Mouse (Mus musculus) hindbrain, embryonic 12.5 days (tissue): Measurements from ENCODE around the gene Nkain4. TPM values are rescaled to one million over a fixed set of nuclear protein-coding genes. Genes with fewer than 3 reads are reported as not detected.

Source experiments
- ATAC-seq: fragments of 200-750 bp; cut with Nextera tagmentation; 2 replicates; pipeline ENCODE4 v1.8.0; 2017; ENCODE audit warnings: moderate TSS enrichment; ENCODE audit not compliant: low FRiP score
- H3K27ac ChIP-seq: fragments of 300-500 bp; sonication (generic); 2 replicates; pipeline ENCODE4 v1.5.1; 2016; ENCODE audit warnings: mild to moderate bottlenecking
- H3K27me3 ChIP-seq: fragments of 300-500 bp; sonication (generic); 2 replicates; pipeline ENCODE4 v1.6.1; 2016; ENCODE audit warnings: mild to moderate bottlenecking
- H3K36me3 ChIP-seq: fragments of 300-500 bp; sonication (generic); 2 replicates; pipeline ENCODE4 v1.6.1; 2016; ENCODE audit warnings: mild to moderate bottlenecking
- H3K4me1 ChIP-seq: fragments of 300-500 bp; sonication (generic); 2 replicates; pipeline ENCODE4 v1.6.1; 2016
- H3K4me2 ChIP-seq: fragments of 300-500 bp; sonication (generic); replicated peaks from 2 replicates; pipeline ENCODE4 v1.6.1; 2016; ENCODE audit warnings: mild to moderate bottlenecking
- H3K4me3 ChIP-seq: fragments of 300-500 bp; sonication (generic); 2 replicates; pipeline ENCODE4 v1.5.1; 2016; ENCODE audit warnings: mild to moderate bottlenecking
- H3K9ac ChIP-seq: fragments of 300-500 bp; sonication (generic); 2 replicates; pipeline ENCODE4 v1.6.1; 2016; ENCODE audit warnings: mild to moderate bottlenecking, moderate library complexity
- H3K9me3 ChIP-seq: fragments of 300-500 bp; sonication (generic); replicated peaks from 2 replicates; pipeline ENCODE4 v1.6.1; 2016; ENCODE audit warnings: mild to moderate bottlenecking
- WGBS: fragments of 180-500 bp; shearing (Covaris S2); methylation state at CpG from one replicate; pipeline ENCODE4 v1.1.7; 2016; 5-methylcytosine and 5-hydroxymethylcytosine counted together
- polyA plus RNA-seq: library from polyadenylated mRNA; unstranded; fragments of >200 nt; fragmentation: Nextera tagmentation; extraction: Ambion mirVana; gene quantifications from 2 replicates; pipeline ENCODE4 v1.2.1, GENCODE M21; 2016

Gene Nkain4
- 81.2 and 86.4 TPM in 2 replicates for polyA plus RNA-seq

DNA sequence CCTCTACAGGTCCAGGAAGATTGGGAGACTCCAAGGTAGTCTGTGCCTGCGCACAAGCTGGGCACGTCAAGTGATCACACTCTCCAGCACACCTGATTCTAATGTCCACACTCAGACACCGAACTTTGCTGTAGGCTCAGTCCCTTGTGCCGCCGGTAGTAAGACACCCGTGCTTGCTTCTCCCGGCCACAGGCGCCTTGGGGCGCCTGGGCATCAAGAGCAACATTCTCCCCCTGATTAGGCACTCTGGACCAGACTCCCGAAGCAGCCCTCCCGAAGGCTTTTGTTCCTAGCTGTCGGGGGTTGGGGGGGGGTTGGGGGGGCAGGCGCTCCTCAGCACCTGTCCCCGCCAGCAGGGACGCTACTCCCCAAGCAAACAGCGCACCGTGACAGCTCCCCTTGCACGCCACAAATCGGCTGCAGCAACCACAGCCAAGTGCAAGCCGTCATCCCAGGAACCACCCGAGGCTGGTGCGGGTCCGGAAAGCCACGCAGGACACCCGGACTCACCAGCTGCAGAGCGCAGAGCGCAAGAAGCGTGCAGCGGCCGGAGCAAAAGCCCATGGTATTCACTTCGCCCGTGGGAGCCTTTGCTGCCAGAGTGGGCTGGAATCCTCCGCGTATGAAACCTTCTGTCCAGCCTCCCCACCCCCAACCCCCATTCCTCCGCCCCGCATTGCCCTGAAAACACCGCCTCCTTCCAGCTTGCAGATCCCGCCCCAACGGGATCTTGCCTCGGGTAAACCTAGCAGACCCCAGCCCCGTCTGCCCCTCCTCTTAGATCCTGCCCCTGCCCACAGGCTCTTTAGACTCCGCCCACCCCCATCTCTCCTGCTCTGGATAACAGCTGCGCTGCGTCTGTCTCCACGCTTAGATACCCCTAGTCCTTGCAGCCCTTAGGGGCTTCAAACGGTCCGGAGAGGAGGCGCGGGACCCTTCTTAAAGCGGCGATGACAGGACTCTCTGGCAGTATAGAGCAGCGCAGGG is at the start of gene Nkain4:
Gene Nkain4, minus strand, starts transcription at position 639 of the 987 bp plus-strand sequence.
- peaks cover 54% of the 10 kb centered on the region for H3K4me1 ChIP-seq
- ATAC-seq: peak; percentile 94
- no peaks in the 10 kb centered on the region for H3K9me3 ChIP-seq
- WGBS: under 1% methylated on average over 49 of the region's 52 CpGs
- no peaks in the 10 kb centered on the region for H3K36me3 ChIP-seq
- no peaks in the 10 kb centered on the region for H3K27me3 ChIP-seq
- H3K27ac ChIP-seq: peak within 1 kb of the TSS; percentile 96
- peak within 1 kb of the TSS; percentile 64 for H3K4me3 ChIP-seq
- peak within 1 kb of the TSS; percentile 61 for H3K4me2 ChIP-seq
- peak within 1 kb of the TSS; percentile 83 for H3K9ac ChIP-seq

DNA sequence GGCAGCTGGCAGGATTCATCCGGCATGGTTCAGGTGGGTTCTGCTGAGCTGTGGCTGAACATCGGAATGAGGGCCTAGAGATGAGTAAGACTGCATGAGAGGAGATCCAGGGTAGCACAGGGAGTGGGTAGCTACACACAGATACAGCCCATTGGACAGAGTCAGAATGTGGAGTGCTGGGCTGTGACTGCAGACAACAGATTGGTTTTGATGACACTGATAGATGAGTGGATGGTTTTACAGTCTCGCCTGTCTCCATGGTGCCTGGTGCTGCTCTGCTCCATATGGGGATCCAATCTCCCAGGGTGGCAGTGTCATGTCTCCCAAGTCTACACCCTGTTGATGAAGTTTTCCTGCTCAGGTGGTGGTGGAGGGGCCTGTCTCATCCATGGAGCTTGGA is 42.4 kb upstream of the Nkain4 start:
- Histone ChIP-seq H3K4me1 (no peaks in the 10 kb centered on the region), H3K9me3 (no peaks in the 10 kb centered on the region), H3K9ac (no peak overlapping the region), H3K36me3 (no peaks in the 10 kb centered on the region), H3K27ac (no peak overlapping the region), H3K27me3 (no peaks in the 10 kb centered on the region), H3K4me2 (no peak overlapping the region), H3K4me3 (no peak overlapping the region)
- peak; percentile 30; the same call in 1 of the 2 replicates for ATAC-seq
- 67% methylated on average over 3 of the region's 3 CpGs for WGBS

DNA sequence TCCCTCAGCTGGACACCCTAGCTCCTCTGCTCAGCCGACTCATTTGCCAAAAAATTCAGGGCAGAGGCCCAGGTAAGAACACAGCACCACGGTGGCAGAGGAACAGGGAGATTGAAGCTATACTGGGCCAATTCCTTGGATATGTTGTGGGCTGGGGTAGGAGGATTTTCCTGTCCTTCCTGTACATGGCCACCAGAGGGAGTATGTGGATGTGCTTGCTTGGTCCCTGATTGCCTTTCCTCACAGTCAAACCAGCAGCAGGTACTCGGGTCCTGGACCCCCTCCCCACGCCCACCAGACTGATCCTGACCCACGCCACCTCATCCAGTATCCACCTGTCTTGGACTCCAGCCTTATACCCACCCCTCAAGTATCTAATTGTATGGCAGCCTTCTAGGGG is 41.9 kb upstream of the Nkain4 start:
- Histone ChIP-seq H3K4me1 (no peaks in the 10 kb centered on the region), H3K36me3 (no peaks in the 10 kb centered on the region), H3K9ac (no peak overlapping the region), H3K4me3 (no peak overlapping the region), H3K9me3 (no peaks in the 10 kb centered on the region), H3K4me2 (no peak overlapping the region), H3K27ac (no peak overlapping the region), H3K27me3 (no peaks in the 10 kb centered on the region)
- ATAC-seq: peak; percentile 53
- 11% methylated on average over 5 of the region's 5 CpGs for WGBS

DNA sequence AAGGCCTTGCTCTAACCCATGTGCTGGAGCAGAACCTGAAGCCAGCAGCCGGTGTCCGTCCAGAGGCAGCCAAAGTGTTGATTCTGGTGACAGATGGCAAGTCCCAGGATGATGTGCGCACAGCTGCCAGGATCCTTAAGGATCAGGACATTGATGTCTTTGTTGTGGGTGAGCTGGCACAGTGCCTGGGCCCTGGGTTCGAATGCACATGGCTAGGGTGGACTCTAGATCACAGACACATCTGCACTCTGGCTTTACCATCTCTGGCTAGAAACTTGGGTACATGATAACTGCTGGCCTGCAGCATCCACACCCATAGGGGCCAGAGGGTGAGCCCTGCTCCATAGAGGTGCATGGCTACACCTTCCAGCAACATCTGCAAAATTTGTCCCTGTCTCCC is 41.0 kb upstream of the Nkain4 start:
- Histone ChIP-seq H3K9ac (no peak overlapping the region), H3K36me3 (no peaks in the 10 kb centered on the region), H3K4me2 (no peak overlapping the region), H3K9me3 (no peaks in the 10 kb centered on the region), H3K27me3 (no peaks in the 10 kb centered on the region), H3K27ac (no peak overlapping the region), H3K4me3 (no peak overlapping the region), H3K4me1 (no peaks in the 10 kb centered on the region)
- WGBS: 73% methylated on average over 4 of the region's 4 CpGs
- ATAC-seq: no peak

DNA sequence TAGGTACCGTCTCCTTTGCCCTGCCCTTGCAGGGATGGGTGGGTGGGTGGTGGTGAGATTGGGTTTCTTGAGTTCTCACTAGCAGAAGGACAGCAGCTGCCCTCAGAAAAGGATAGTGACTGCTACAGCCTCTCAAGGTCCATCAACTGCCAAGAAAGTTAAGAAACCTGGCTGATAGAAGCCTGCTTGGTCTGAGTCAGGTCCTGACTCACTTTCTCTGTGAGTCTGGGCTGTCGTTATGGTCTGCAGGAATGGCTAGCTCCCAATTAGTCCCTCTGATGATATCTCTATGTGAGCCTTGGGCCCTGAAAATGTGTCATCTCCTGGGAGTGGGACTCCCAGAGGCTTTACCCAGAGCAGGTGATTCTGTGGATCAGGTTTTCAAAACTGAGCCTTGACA is 39.9 kb upstream of the Nkain4 start:
- no peak overlapping the region for H3K4me2 ChIP-seq
- 76% methylated on average over 2 of the region's 2 CpGs for WGBS

DNA sequence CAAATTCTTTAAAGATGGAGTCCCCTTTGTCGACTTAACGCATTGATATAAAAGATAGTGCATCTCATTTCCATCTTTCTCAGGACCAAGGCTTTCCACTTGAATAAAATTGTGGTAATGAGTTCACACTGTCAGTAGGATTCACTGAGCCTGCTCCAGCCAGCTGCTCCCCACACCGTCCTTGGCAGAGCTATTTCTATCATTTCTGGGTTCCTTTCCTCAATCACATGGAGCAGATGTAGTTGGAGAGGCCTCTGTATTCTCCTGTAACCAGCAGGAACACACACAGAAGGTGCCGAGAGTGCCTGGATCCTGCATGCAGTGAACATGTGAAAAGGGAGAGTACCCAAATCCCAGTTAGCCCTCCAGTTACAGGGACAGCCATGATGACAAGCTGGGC is 35.8 kb upstream of the Nkain4 start:
- Histone ChIP-seq H3K36me3 (no peaks in the 10 kb centered on the region), H3K9ac (no peak overlapping the region), H3K9me3 (no peaks in the 10 kb centered on the region), H3K27me3 (no peaks in the 10 kb centered on the region), H3K4me2 (no peak overlapping the region), H3K4me3 (no peak overlapping the region), H3K27ac (no peak overlapping the region), H3K4me1 (peaks cover 20% of the 10 kb centered on the region)
- WGBS: 68% methylated on average over 4 of the region's 4 CpGs
- ATAC-seq: no peak

More for the DNA sequence above, 39.9 kb upstream of the Nkain4 start:
- H3K4me3 ChIP-seq: no peak overlapping the region
- no peaks in the 10 kb centered on the region for H3K27me3 ChIP-seq
- no peak overlapping the region for H3K27ac ChIP-seq
- H3K9me3 ChIP-seq: no peaks in the 10 kb centered on the region
- ATAC-seq: no peak
- no peak overlapping the region for H3K9ac ChIP-seq
- no peaks in the 10 kb centered on the region for H3K4me1 ChIP-seq
- no peaks in the 10 kb centered on the region for H3K36me3 ChIP-seq

DNA sequence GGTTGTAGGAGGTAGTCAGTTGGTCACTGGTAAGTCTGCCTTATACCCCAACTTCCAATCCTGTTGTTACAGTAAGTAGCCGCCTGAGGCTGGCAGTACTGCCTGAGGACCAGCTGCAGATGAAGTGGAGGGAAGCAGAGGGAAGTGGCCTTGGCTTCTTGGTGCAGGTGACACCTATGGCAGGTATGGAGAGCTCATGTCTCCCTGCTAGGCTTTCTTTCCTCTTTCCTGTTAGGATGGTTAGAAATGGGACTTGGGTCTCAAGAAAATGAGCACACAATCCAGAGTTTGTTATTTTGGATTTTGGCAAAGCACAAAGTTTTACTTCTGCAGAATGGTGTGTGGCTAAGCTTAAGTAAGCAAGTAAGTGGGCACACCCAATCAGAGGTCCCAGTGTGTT is 34.4 kb upstream of the Nkain4 start:
- Histone ChIP-seq H3K27me3 (no peaks in the 10 kb centered on the region), H3K27ac (no peak overlapping the region), H3K4me3 (no peak overlapping the region), H3K9me3 (no peaks in the 10 kb centered on the region), H3K36me3 (peaks cover 8% of the 10 kb centered on the region; the same call in 1 of the 2 replicates), H3K4me1 (peaks cover 20% of the 10 kb centered on the region), H3K9ac (no peak overlapping the region), H3K4me2 (no peak overlapping the region)
- WGBS: 96% methylated on average over 1 of the region's 1 CpGs
- no peak for ATAC-seq

DNA sequence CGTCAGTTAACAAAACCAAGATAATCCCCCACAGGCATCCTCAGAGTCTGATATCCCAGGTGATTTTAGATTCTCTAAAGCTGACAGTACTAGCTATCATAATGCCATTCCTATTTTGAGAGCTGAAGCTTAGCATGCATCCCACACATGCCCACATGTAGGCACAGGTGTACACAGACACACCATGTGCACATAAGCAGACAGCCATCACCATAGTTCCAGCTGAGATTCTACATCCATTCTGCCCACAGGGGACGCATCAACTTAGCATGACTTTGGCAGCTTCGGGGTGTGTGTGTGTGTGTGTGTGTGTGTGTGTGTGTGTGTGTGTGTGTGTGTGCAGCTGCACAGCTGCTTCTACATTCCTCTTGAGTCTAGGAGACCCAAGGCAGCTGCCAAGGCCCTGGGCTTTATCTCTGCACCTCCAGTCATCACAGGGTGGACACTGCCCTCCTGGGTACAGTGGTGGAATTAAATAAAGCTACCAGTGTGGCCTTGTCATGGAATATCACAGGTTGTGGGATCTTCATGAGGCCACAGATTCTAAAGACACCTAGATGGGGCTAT is 33.9 kb upstream of the Nkain4 start:
- Histone ChIP-seq H3K9me3 (no peaks in the 10 kb centered on the region), H3K27me3 (no peaks in the 10 kb centered on the region), H3K27ac (no peak overlapping the region), H3K36me3 (peaks cover 10% of the 10 kb centered on the region; the same call in 1 of the 2 replicates), H3K4me1 (peaks cover 20% of the 10 kb centered on the region), H3K9ac (no peak overlapping the region), H3K4me2 (no peak overlapping the region), H3K4me3 (no peak overlapping the region)
- ATAC-seq: peak; percentile 27
- 51% methylated on average over 3 of the region's 3 CpGs for WGBS

DNA sequence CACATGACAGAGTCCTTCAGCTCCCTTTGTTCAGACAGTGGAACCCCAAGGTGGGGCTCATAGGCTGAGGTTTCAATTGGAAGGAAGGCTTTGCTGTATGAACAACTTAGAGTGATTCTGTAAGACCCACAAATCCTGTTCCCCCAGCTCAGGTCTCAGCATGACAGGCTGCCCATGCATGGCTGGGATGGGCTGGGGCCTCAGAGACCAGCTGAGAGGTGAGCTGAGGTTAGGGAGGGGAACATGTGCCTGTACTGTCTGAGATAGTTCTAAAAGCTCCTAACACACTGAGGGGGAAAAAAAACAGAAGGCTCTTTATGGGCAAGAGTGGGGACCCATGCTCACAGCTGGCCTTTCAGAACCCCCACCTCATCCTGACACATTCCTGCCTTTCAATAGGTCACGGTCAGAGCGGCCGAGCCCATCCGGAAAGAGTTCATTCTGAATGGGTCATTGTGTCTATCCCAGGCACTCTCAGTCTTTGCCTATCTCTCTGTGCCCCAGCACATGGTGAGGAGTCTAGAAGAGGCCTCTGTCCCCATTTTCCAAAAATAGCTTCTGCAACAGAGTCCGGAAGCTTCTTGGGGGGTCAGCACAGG is 33.0 kb upstream of the Nkain4 start:
- H3K4me1 ChIP-seq: peaks cover 20% of the 10 kb centered on the region
- peak; percentile 29; the same call in 1 of the 2 replicates for ATAC-seq
- H3K9ac ChIP-seq: no peak overlapping the region
- H3K9me3 ChIP-seq: no peaks in the 10 kb centered on the region
- H3K36me3 ChIP-seq: peaks cover 19% of the 10 kb centered on the region; the same call in 1 of the 2 replicates
- 0 out of 2 replicates have a peak overlapping the region, but pooled peaks have one; percentile 2 for H3K27ac ChIP-seq
- H3K27me3 ChIP-seq: no peaks in the 10 kb centered on the region
- no peak overlapping the region for H3K4me2 ChIP-seq
- no peak overlapping the region for H3K4me3 ChIP-seq
- whole genome bisulfite sequencing: 42% methylated on average over 5 of the region's 5 CpGs

DNA sequence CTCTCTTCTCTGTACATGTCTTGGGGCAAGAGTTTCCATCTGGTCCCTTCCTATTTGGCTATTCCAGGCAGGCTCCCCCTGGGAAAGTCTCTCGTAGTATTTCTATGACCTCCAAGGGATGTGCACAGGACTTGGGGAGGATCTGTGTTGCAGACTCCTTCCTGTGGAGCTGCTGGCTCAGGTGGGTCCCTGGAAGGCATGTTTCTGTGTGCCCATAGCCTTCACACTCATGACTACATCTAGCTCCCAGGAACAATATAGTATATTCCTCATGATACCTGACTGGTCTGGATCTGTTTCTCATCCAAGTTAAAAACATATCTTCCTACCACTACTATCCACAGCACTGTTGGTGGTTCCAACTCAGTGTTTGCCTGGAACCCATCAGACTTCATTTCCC is 32.5 kb upstream of the Nkain4 start:
- H3K9me3 ChIP-seq: no peaks in the 10 kb centered on the region
- no peak overlapping the region for H3K9ac ChIP-seq
- H3K4me2 ChIP-seq: no peak overlapping the region
- peaks cover 25% of the 10 kb centered on the region for H3K36me3 ChIP-seq
- H3K4me1 ChIP-seq: peaks cover 20% of the 10 kb centered on the region
- no peak overlapping the region for H3K4me3 ChIP-seq
- H3K27ac ChIP-seq: no peak overlapping the region
- H3K27me3 ChIP-seq: no peaks in the 10 kb centered on the region
- no peak for ATAC-seq
- WGBS: 55% methylated on average over 1 of the region's 1 CpGs

DNA sequence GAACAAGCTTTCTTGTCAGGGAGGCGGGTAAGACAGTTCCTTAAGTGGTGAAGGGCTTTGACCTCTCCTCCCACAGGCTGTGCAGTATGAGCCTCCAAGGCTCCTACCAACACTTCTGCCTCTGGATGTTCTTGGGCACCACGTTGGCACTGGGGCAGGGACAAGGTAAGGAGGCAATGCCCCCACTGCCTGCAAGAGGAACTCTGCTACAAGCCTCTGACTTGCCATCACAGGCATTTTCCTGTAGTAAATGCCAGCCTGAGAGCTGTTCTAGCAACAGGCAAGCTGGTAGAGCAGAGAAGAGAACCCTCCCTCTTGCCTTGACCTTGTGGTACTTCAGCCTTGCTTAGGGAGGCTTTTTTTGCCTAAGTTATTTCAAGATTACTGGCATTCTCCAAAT is 31.9 kb upstream of the Nkain4 start, which contains the start of gene Col20a1:
Gene Col20a1, plus strand, starts transcription at position 87 of the 400 bp plus-strand sequence.
- WGBS: 56% methylated on average over 2 of the region's 2 CpGs
- H3K27me3 ChIP-seq: no peaks in the 10 kb centered on the region
- H3K27ac ChIP-seq: 0 out of 2 replicates have a peak within 1 kb of the TSS, but pooled peaks have one; percentile 2
- peaks cover 20% of the 10 kb centered on the region for H3K4me1 ChIP-seq
- no peak within 1 kb of the TSS for H3K4me2 ChIP-seq
- no peak within 1 kb of the TSS for H3K4me3 ChIP-seq
- ATAC-seq: no peak
- H3K9ac ChIP-seq: no peak within 1 kb of the TSS
- H3K9me3 ChIP-seq: no peaks in the 10 kb centered on the region
- peaks cover 30% of the 10 kb centered on the region for H3K36me3 ChIP-seq

DNA sequence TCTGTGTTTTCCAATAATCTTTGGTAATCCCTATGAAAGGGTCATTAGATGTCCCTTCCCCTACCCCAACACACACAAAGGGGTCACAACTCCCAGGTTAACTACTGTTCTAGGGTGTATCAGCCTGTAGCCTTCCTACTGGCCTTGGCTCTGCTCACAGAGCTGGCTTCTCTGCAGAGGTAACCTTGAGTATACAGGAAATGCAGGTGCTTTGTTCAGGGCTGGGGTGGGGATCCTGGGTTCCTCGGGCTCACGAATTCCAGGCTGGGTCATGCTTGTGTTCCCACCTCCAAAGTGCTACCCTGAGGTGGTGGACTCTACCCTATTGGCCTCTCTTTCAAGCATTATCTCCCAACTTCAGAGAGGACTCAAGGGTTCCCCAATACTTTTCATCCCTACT is 31.1 kb upstream of the Nkain4 start:
- no peak overlapping the region for H3K27ac ChIP-seq
- H3K36me3 ChIP-seq: peaks cover 38% of the 10 kb centered on the region
- WGBS: 87% methylated on average over 2 of the region's 2 CpGs
- no peak overlapping the region for H3K4me2 ChIP-seq
- no peaks in the 10 kb centered on the region for H3K27me3 ChIP-seq
- H3K9ac ChIP-seq: no peak overlapping the region
- no peak overlapping the region for H3K4me3 ChIP-seq
- peaks cover 20% of the 10 kb centered on the region for H3K4me1 ChIP-seq
- no peak for ATAC-seq
- H3K9me3 ChIP-seq: no peaks in the 10 kb centered on the region
